Mouse (Mus musculus) small intestine, adult 2 months (tissue): ENCODE results near the gene Gpr65.

ENCODE experiments used
- CTCF ChIP-seq: fragments of 200-500 bp; IDR thresholded peaks from 2 replicates; pipeline ENCODE4 v1.5.1; 2012; ENCODE audit warnings: low read depth, mild to moderate bottlenecking, control low read depth, inconsistent platforms, low read length, moderate library complexity, mixed read lengths; ENCODE audit not compliant: insufficient replicate concordance, insufficient read length; ENCODE audit errors: extremely low read depth
- POLR2A ChIP-seq: fragments of 200-500 bp; IDR thresholded peaks from 2 replicates; pipeline ENCODE4 v1.6.1; 2012; ENCODE audit warnings: low read depth, mild to moderate bottlenecking, control low read depth, inconsistent platforms, low read length, moderate library complexity

DNA sequence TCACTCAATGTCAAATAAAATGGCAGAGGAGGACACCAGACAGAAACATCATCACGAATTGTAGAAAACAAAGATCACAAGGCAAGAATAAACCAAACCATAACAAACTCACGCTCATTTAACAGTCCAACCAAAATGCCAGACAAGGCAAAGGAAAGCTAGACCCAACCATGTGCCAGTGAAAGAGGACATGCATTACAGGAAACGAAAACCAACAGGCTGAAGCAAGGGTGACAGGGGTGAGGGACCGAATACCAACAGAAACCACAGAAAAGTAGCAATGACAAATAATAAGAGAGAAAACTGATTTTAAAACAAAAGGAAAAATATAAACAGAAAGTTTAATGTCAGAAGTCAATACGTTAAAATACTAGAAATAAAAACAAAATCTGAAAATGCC lies 45.1 kb upstream of the Gpr65 start:
- TF ChIP-seq CTCF (no peak), POLR2A (no peak)
